Mouse (Mus musculus): ENCODE results near the gene Fryl. TPM values are rescaled to one million over a fixed set of nuclear protein-coding genes. Genes with fewer than 3 reads are reported as not detected.
A peak's percentile ranks its signal among the peaks of the same experiment; 100 is the strongest.

The Fryl gene
- polyA plus RNA-seq, 1 experiment from 2014 or later, result 36.8 TPM

GRCm38 (mm10) chr5:73268636-73269213 lies 12.3 kb upstream of the Fryl start:
- Histone ChIP-seq H3K27me3 (replicated peaks; ENCODE audit: control insufficient read depth, insufficient read depth, low read length) (no peaks in the 10 kb centered on the region), H3K4me2 (ENCODE audit: low read length) (no peak overlapping the region), H3K36me3 (ENCODE audit: control insufficient read depth, insufficient read depth, low read length) (no peaks in the 10 kb centered on the region), H3K27ac (ENCODE audit: low read depth) (no peak overlapping the region), H3K4me3 (ENCODE audit: low read depth, low read length) (no peak overlapping the region), H3K9ac (ENCODE audit: low read length) (no peak overlapping the region), H3K4me1 (replicated peaks; ENCODE audit: control insufficient read depth, insufficient read depth, low read length) (no peaks in the 10 kb centered on the region), H3K9me3 (ENCODE audit: control insufficient read depth, low read length) (no peaks in the 10 kb centered on the region)
- 76% methylated on average over 11 of the region's 11 CpGs for WGBS
- DNase-seq (ENCODE audit: low spot score), result no peak
- no peak for ATAC-seq (replicated peaks; ENCODE audit: low FRiP score, low TSS enrichment, low read depth)

GRCm38 (mm10) chr5:73265460-73265859 lies 9.0 kb upstream of the Fryl start:
- 25% methylated on average over 5 of the region's 5 CpGs for WGBS
- Histone ChIP-seq H3K9ac (ENCODE audit: low read length) (no peak overlapping the region), H3K4me1 (replicated peaks; ENCODE audit: control insufficient read depth, insufficient read depth, low read length) (no peaks in the 10 kb centered on the region), H3K27ac (ENCODE audit: low read depth) (peak overlapping the region; percentile 45; the same call in 1 of the 2 replicates), H3K4me3 (ENCODE audit: low read depth, low read length) (no peak overlapping the region), H3K27me3 (replicated peaks; ENCODE audit: control insufficient read depth, insufficient read depth, low read length) (no peaks in the 10 kb centered on the region), H3K36me3 (ENCODE audit: control insufficient read depth, insufficient read depth, low read length) (no peaks in the 10 kb centered on the region), H3K9me3 (ENCODE audit: control insufficient read depth, low read length) (no peaks in the 10 kb centered on the region), H3K4me2 (ENCODE audit: low read length) (no peak overlapping the region)
- ATAC-seq (replicated peaks; ENCODE audit: low FRiP score, low TSS enrichment, low read depth), result no peak
- no peak for DNase-seq (ENCODE audit: low spot score)

DNA sequence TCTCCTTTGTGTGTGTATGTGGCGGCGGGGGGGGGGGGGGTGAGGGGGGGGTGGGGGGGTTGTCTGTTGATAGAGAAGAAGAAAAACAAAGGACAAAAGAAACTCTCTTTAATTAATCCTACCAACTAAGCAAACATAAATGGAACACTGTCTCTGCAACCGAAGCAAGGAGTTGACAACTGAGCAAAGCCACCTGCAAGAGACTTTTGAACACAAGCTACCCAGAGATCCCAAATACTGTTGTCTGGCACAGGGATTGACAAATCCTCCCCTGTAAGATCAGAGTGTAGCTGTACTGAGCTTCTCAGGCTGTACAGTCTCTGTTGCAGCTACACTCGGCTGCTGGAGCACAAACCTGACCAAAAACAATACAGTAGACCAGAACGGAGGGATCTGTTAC lies 7.7 kb upstream of the Fryl start:
- WGBS, result 56% methylated on average over 4 of the region's 5 CpGs
- Histone ChIP-seq H3K27ac (ENCODE audit: low read depth) (no peak overlapping the region), H3K4me2 (ENCODE audit: low read length) (no peak overlapping the region), H3K4me3 (ENCODE audit: low read depth, low read length) (no peak overlapping the region), H3K27me3 (replicated peaks; ENCODE audit: control insufficient read depth, insufficient read depth, low read length) (no peaks in the 10 kb centered on the region), H3K9me3 (ENCODE audit: control insufficient read depth, low read length) (no peaks in the 10 kb centered on the region), H3K9ac (ENCODE audit: low read length) (no peak overlapping the region), H3K4me1 (replicated peaks; ENCODE audit: control insufficient read depth, insufficient read depth, low read length) (no peaks in the 10 kb centered on the region), H3K36me3 (ENCODE audit: control insufficient read depth, insufficient read depth, low read length) (no peaks in the 10 kb centered on the region)
- DNase-seq (ENCODE audit: low spot score) (no peak), ATAC-seq (replicated peaks; ENCODE audit: low FRiP score, low TSS enrichment, low read depth) (no peak)

DNA sequence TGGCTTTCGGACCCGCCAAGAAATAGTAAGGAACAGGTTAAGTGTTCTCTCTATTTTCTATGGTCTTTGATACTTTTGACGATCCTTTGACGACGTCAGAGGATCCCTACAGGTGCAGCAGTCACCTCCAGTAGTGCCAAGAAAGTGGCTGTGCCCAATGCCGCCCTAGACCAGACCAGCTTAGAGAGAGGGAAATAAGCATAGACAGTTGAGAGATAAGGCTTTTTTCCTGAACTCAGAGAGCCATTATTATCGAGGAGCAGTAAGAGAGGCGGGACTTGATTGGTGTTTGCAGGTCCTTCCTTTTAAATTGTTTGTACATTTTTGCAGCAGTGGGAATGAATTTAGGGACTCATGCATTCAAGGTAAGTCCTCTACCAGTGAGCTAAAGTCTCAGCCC lies 1.3 kb upstream of the Fryl start:
- Histone ChIP-seq H3K27me3 (replicated peaks; ENCODE audit: control insufficient read depth, insufficient read depth, low read length) (no peaks in the 10 kb centered on the region), H3K36me3 (ENCODE audit: control insufficient read depth, insufficient read depth, low read length) (no peaks in the 10 kb centered on the region), H3K4me1 (replicated peaks; ENCODE audit: control insufficient read depth, insufficient read depth, low read length) (peaks cover 20% of the 10 kb centered on the region), H3K4me3 (ENCODE audit: low read depth, low read length) (peak overlapping the region; percentile 92; the same call in 1 of the 2 replicates), H3K9me3 (ENCODE audit: control insufficient read depth, low read length) (no peaks in the 10 kb centered on the region), H3K27ac (ENCODE audit: low read depth) (no peak overlapping the region), H3K9ac (ENCODE audit: low read length) (no peak overlapping the region), H3K4me2 (ENCODE audit: low read length) (peak overlapping the region; percentile 79)
- WGBS, result 45% methylated on average over 8 of the region's 8 CpGs
- DNase-seq (ENCODE audit: low spot score) (no peak), ATAC-seq (replicated peaks; ENCODE audit: low FRiP score, low TSS enrichment, low read depth) (no peak)

- Histone ChIP-seq H3K9ac (ENCODE audit: low read length) (peak overlapping the region; percentile 29), H3K36me3 (ENCODE audit: control insufficient read depth, insufficient read depth, low read length) (no peaks in the 10 kb centered on the region), H3K27ac (ENCODE audit: low read depth) (peak overlapping the region; percentile 40; the same call in 1 of the 2 replicates), H3K4me2 (ENCODE audit: low read length) (peak overlapping the region; percentile 79), H3K4me3 (ENCODE audit: low read depth, low read length) (peak overlapping the region; percentile 92), H3K27me3 (replicated peaks; ENCODE audit: control insufficient read depth, insufficient read depth, low read length) (no peaks in the 10 kb centered on the region), H3K4me1 (replicated peaks; ENCODE audit: control insufficient read depth, insufficient read depth, low read length) (peaks cover 20% of the 10 kb centered on the region), H3K9me3 (ENCODE audit: control insufficient read depth, low read length) (no peaks in the 10 kb centered on the region)
- no peak; the same call in 1 of the 2 replicates for ATAC-seq (replicated peaks; ENCODE audit: low FRiP score, low TSS enrichment, low read depth)
- DNase-seq (ENCODE audit: low spot score), result no peak
- WGBS, result 3% methylated on average over 11 of the region's 11 CpGs
These were observed 677 bp upstream of the Fryl start for GRCm38 (mm10) chr5:73257096-73257495.

- Histone ChIP-seq H3K9me3 (ENCODE audit: control insufficient read depth, low read length) (no peaks in the 10 kb centered on the region), H3K4me2 (ENCODE audit: low read length) (peak overlapping the region; percentile 72), H3K36me3 (ENCODE audit: control insufficient read depth, insufficient read depth, low read length) (no peaks in the 10 kb centered on the region), H3K9ac (ENCODE audit: low read length) (peak overlapping the region; percentile 82), H3K27me3 (replicated peaks; ENCODE audit: control insufficient read depth, insufficient read depth, low read length) (no peaks in the 10 kb centered on the region), H3K27ac (ENCODE audit: low read depth) (peak overlapping the region; percentile 92), H3K4me3 (ENCODE audit: low read depth, low read length) (peak overlapping the region; percentile 92), H3K4me1 (replicated peaks; ENCODE audit: control insufficient read depth, insufficient read depth, low read length) (peaks cover 20% of the 10 kb centered on the region)
- DNase-seq (ENCODE audit: low spot score), result peak; percentile 80
- under 1% methylated on average over 103 of the region's 129 CpGs for WGBS
- ATAC-seq (replicated peaks; ENCODE audit: low FRiP score, low TSS enrichment, low read depth), result peak; percentile 48
These were observed 833 bp downstream of the Fryl start for GRCm38 (mm10) chr5:73255321-73256251.

GRCm38 (mm10) chr5:73254660-73255059 lies 1.8 kb downstream of the Fryl start:
- Histone ChIP-seq H3K4me2 (ENCODE audit: low read length) (peak overlapping the region; percentile 72), H3K27me3 (replicated peaks; ENCODE audit: control insufficient read depth, insufficient read depth, low read length) (no peaks in the 10 kb centered on the region), H3K27ac (ENCODE audit: low read depth) (peak overlapping the region; percentile 92; the same call in 1 of the 2 replicates), H3K9ac (ENCODE audit: low read length) (peak overlapping the region; percentile 82), H3K9me3 (ENCODE audit: control insufficient read depth, low read length) (no peaks in the 10 kb centered on the region), H3K4me1 (replicated peaks; ENCODE audit: control insufficient read depth, insufficient read depth, low read length) (peaks cover 20% of the 10 kb centered on the region), H3K36me3 (ENCODE audit: control insufficient read depth, insufficient read depth, low read length) (no peaks in the 10 kb centered on the region), H3K4me3 (ENCODE audit: low read depth, low read length) (peak overlapping the region; percentile 92)
- WGBS, result 31% methylated on average over 5 of the region's 5 CpGs
- no peak for ATAC-seq (replicated peaks; ENCODE audit: low FRiP score, low TSS enrichment, low read depth)
- no peak for DNase-seq (ENCODE audit: low spot score)

- DNase-seq (ENCODE audit: low spot score) (no peak), ATAC-seq (replicated peaks; ENCODE audit: low FRiP score, low TSS enrichment, low read depth) (no peak)
- Histone ChIP-seq H3K27ac (ENCODE audit: low read depth) (no peak overlapping the region), H3K36me3 (ENCODE audit: control insufficient read depth, insufficient read depth, low read length) (no peaks in the 10 kb centered on the region), H3K27me3 (replicated peaks; ENCODE audit: control insufficient read depth, insufficient read depth, low read length) (no peaks in the 10 kb centered on the region), H3K4me3 (ENCODE audit: low read depth, low read length) (no peak overlapping the region), H3K4me2 (ENCODE audit: low read length) (no peak overlapping the region), H3K9me3 (ENCODE audit: control insufficient read depth, low read length) (no peaks in the 10 kb centered on the region), H3K4me1 (replicated peaks; ENCODE audit: control insufficient read depth, insufficient read depth, low read length) (peaks cover 20% of the 10 kb centered on the region), H3K9ac (ENCODE audit: low read length) (no peak overlapping the region)
These were observed 3.7 kb downstream of the Fryl start for GRCm38 (mm10) chr5:73252739-73253138.
